Mouse (Mus musculus) cerebellum, adult 8-10 months (tissue): ENCODE results near the gene Cep63.

Experiments used
- DNase-seq: peaks from one replicate; pipeline ENCODE4 v3.0.0; 2022

Gene Cep63

GRCm38 (mm10) chr9:102625983-102626838, at the start of gene Cep63, which contains the start of gene Anapc13:
Gene Cep63 (minus strand): TSS chr9:102626534.
Gene Anapc13 (plus strand): TSS chr9:102626296.
- DNase-seq: peak; percentile 99

GRCm38 (mm10) chr9:102675922-102676321, 49.6 kb upstream of the Cep63 start:
- DNase-seq: no peak

- no peak for DNase-seq
Observed at GRCm38 (mm10) chr9:102673381-102673780, 47.0 kb upstream of the Cep63 start.

GRCm38 (mm10) chr9:102668906-102669305, 42.6 kb upstream of the Cep63 start:
- no peak for DNase-seq

DNA sequence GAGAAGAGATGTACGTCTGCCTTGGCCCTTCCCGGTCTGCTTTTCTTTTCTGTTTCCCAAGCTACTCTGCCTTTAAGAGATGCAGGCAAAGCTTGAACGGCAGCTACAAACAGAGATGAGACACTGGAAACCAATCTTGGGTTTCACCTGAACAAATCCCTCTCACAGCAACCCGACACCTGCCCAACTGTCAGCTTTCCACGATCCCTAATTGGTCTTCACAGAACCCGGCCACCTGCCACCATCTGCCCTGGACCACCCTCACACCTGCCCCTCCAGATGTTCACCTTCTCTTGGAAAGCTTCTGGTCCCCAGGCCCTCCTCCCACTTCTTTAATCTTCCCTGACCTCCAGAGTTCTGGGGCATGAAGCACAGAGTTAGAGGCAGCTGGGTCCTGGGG, 41.8 kb upstream of the Cep63 start:
- no peak for DNase-seq

DNA sequence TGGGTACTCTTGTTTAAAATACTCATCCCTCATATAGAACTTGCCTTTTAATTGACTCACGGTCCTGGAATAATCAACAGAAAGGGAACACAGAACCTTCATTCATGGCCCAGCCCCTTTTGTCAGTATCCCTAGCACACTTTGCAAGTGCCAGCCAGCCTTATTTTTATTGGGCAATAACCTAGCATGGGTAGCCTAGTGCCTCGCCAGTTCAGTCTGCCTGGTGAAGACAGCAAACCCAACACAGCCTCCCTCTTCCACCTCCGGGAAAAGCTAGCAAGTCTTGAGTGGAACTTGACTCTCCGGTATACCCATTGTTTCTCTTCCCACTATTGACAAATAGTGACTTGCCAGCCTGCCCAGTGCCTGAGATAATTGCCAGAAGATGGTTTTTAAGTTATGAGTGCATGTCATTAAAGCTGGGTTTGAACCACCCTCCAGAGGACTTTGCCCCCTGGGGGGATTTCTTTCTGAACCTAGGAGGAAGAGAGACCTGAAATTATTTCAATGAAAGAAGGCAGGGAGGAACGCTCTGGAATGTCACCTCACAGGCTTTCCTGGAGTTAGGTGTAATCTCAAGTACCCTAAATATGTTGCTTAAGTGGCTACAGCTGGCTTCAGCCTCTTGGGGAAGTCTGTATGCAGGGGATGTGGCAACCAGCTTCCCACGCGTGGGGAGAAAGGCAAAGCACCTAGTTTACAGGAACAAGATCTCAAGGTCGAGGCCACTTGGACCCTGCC, 30.2 kb upstream of the Cep63 start:
- no peak for DNase-seq

GRCm38 (mm10) chr9:102651199-102651720, 24.9 kb upstream of the Cep63 start:
- DNase-seq: no peak

DNA sequence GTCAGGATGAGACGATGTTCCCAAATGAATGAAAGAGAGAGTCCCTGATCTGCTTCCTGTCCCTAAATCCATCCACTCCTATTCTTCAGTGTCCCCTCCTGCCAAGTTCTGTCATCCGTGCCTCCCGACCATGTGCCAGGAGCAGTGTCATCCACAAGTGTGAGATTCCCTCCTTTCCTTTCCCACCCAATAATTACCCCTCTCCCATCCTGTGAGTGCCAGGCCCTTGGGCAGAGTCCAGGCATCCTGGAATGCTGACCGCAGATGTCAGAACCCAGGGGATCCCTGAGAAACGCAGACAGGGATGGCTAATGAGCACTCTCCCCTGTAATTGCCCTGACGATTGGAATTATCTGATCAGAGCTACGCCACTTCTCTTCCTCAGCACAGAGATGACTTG, 24.3 kb upstream of the Cep63 start:
- no peak for DNase-seq

DNA sequence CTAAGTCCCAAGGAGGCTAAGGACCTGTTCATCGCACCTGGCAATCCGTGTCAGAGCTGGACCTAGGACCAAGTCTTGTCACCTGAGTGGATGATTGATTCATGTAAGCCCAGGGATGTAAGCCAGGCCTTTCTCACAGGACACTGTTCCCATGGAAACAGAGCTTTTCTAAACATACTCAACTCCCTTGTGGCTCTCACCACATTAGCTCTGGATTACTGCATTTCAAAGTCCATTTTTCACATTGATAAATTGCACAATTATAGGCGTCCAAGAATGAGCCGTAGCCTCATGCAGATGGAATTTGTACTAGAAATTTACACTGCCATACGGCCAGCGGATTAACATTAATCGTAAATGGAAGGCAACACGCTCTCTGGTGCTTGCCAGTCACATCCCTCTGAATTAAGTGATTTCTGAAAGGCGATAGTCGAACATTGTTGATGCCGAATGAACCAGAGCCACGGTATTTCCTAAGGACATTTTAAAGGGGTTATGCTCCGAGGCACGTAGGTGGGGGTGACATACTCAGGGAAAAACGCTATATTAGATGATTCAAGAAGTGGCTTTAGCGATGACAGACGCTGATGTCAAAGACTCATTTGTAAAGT, 23.7 kb upstream of the Cep63 start:
- no peak for DNase-seq

GRCm38 (mm10) chr9:102647010-102647409, 20.7 kb upstream of the Cep63 start:
- no peak for DNase-seq

GRCm38 (mm10) chr9:102645119-102645695, 18.9 kb upstream of the Cep63 start:
- DNase-seq: no peak

- no peak for DNase-seq
Observed at GRCm38 (mm10) chr9:102643486-102644101, 17.3 kb upstream of the Cep63 start.

- DNase-seq: no peak
Observed at GRCm38 (mm10) chr9:102643071-102643485, 16.7 kb upstream of the Cep63 start.

GRCm38 (mm10) chr9:102641531-102641930, 15.2 kb upstream of the Cep63 start:
- DNase-seq: no peak

- DNase-seq: no peak
Observed at GRCm38 (mm10) chr9:102639510-102639909, 13.2 kb upstream of the Cep63 start.

DNA sequence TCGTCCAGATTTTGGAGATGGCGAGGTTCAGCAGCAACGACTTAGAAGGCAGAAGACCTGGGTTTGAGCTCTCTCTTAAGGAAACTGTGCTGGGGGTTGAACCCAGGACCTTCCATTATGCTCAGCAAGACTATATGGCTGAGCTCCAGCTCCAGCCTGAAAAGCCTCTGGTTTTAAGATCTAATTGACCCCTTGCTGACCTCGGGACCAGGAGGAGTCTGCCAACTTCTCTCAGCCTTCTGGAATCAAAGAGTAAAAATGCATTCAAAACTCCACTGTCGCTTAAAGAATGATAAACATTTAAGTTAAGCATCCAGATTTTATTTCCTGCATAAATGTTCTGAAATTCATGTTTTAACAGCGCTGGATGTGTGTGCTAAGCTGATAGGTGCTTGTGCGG, 12.6 kb upstream of the Cep63 start:
- DNase-seq: no peak

DNA sequence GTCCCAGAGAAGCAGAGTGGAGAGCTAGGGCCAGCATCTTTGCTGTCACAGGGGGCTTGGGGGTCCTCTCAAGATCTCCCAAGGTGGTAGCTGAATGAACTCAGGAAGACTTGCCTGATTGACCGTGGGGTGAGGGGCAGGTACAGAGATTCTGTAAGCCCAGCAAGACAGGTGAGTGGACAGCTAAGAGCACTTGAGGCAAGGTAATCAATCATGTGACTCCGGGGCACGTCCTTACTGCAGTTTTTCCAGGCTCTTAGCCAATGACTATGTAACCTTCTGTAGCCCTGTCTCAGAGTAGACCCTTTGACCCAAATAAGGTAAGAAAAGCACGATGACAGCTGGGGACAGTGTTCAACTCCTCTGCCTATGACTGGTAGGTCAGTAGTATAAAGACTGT, 10.8 kb upstream of the Cep63 start:
- no peak for DNase-seq

DNA sequence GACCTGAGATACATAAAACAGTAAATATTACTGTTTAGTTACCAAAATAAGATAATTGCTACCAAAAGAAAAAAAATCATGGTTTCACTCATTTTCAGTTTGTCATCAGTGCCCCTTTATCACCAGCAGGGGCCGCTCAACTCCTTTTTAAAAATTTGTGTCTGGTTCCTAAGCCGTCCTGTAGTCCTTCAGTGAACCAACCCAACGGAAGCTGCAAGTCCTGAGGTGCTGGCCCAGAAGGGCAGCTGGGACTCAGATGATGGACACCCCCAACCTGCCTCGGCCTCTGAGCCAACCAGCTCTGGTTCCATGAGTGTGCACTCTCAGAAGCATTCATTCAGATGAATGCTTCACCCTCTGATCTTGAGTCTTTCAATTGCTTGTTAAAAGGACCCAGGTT, 10.2 kb upstream of the Cep63 start:
- DNase-seq: peak; percentile 68

GRCm38 (mm10) chr9:102634453-102634852, 8.1 kb upstream of the Cep63 start:
- DNase-seq: no peak

GRCm38 (mm10) chr9:102632923-102633537, 6.7 kb upstream of the Cep63 start:
- DNase-seq: peak; percentile 68

- DNase-seq: no peak
Observed at GRCm38 (mm10) chr9:102632173-102632572, 5.8 kb upstream of the Cep63 start.

DNA sequence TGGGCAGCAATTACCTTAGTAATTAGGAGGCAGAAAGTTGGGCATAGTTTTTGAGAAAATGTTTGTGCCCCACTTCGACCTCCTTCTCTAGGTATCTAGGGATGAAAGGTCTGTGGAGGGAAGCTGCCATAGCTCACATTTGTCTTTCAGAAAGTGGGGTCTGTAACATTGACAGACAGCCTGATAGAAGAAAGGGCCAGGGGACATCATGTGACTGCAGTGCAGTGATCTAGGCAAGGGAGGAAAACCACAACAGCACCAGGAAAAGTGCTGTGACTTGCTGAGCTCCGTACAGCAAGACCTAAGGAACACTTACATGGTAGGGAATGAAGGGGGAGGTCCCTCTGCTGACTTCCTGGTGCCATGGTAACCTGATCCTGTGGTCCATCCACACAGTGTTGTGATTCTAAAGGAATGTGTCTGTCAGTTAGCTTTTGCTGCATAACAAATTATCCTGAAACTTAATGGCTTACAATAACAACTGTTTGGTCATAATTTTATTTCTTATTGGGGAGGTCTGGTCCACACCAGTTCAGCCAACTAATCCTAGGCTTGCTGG, 5.3 kb upstream of the Cep63 start:
- DNase-seq: no peak
